Mouse (Mus musculus): ENCODE measurements around the gene Esf1.

DNA sequence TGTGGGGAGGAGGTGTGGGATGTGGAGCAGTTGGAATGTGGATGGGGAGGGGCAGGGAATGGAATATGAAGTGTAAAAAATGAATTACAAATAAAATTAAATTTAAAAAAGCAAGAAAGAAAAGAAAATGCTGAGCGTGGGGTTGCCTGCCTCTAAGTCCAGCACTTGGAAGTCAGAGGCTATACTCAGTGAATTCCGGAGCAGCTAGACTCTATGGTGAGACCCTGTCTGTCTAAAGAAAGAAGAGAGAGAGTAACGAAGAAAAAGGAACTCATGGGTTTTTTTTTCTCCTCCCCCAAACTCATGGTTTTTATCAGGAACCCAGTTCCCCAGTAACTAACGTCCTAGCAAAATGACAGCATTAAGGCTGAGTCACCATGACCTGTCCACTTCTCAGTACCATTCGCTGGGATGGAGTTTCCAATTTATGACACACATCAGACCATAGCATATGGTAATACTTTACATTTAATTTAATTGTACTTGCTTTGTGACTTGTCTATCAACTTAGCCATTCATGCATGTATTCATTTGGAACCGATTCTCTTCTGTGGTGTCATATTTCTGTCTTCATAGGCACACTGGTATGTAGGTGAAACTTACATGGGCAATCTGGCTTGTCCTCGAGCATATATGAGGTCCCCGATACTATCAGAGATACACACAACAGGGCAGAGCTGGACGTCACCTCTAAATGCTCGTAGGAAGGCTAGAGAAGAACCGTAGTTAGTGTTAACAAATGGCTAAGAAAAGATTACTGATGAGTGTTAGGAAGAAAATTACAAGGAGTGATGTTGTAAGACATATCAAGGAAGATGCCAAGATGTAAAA lies 89.4 kb downstream of the Esf1 start:
- TF ChIP-seq POLR2A (IDR thresholded peaks at IDR 0.05; ENCODE audit: low read depth, low read length) (no peak), CTCF (IDR thresholded peaks at IDR 0.05; ENCODE audit: extremely low read depth, insufficient read length, insufficient replicate concordance, low read depth, low read length) (no peak)

All from small intestine, adult 2 months (tissue).